Mouse (Mus musculus): ENCODE data around the gene Higd1c. TPM values are rescaled to one million over a fixed set of nuclear protein-coding genes. Genes with fewer than 3 reads are reported as not detected.

Gene Higd1c
- polyA plus RNA-seq, 1 experiment: not detected

Other genes starting within 250 kb of the Higd1c start
- 35.1 and 38.7 TPM in 2 replicates for gene Atf1, start 136.7 kb upstream of the Higd1c start, polyA plus RNA-seq (2012; rRNA removed)
- gene Tmprss12, start 83.7 kb upstream of the Higd1c start, polyA plus RNA-seq (2012; rRNA removed): not detected in 2 replicates
- gene Mettl7a1, start 60.4 kb upstream of the Higd1c start, polyA plus RNA-seq (2012; rRNA removed): 259 and 432 TPM in 2 replicates
- 0.16 and 0.56 TPM in 2 replicates for gene Mettl7a3, start 29.6 kb upstream of the Higd1c start, polyA plus RNA-seq (2012; rRNA removed)
- 0.09 TPM in 1 of 2 replicates, not detected in the other for gene Methig1, start 11.4 kb upstream of the Higd1c start, polyA plus RNA-seq (2012; rRNA removed)
- gene Mettl7a2, start 11.3 kb upstream of the Higd1c start, polyA plus RNA-seq (2012; rRNA removed): 0.15 TPM in 1 of 2 replicates, not detected in the other
- gene Gm5475, start 57.6 kb downstream of the Higd1c start, polyA plus RNA-seq (2012; rRNA removed): 0.36 and 0.37 TPM in 2 replicates
- 106 and 126 TPM in 2 replicates for gene Slc11a2, start 60.5 kb downstream of the Higd1c start, polyA plus RNA-seq (2012; rRNA removed)
- gene Letmd1, start 104.5 kb downstream of the Higd1c start, polyA plus RNA-seq (2012; rRNA removed): 47.8 and 59.6 TPM in 2 replicates
- 7.8 and 9.1 TPM in 2 replicates for gene Csrnp2, start 130.9 kb downstream of the Higd1c start, polyA plus RNA-seq (2012; rRNA removed)
- gene Tfcp2, start 187.5 kb downstream of the Higd1c start, polyA plus RNA-seq (2012; rRNA removed): 11.4 and 14.6 TPM in 2 replicates
- 30.3 and 39.2 TPM in 2 replicates for gene Pou6f1, start 235.4 kb downstream of the Higd1c start, polyA plus RNA-seq (2012; rRNA removed)